Mouse (Mus musculus) forebrain, embryonic 14.5 days (tissue): ENCODE measurements around the gene Efna5. TPM values are rescaled to one million over a fixed set of nuclear protein-coding genes. Genes with fewer than 3 reads are reported as not detected.
A peak's percentile ranks its signal among the peaks of the same experiment; 100 is the strongest.

Source experiments
- ATAC-seq: fragments of 200-750 bp; cut with Nextera tagmentation; 2 replicates; pipeline ENCODE4 v1.8.0; 2017; ENCODE audit warnings: mild to moderate bottlenecking, moderate library complexity
- DNase-seq: peaks from one replicate; pipeline ENCODE4 v3.0.0-alpha.2; 2015; ENCODE audit warnings: low spot score
- H3K27ac ChIP-seq: fragments of 300-500 bp; sonication (generic); 2 replicates; pipeline ENCODE4 v1.5.1; 2014; ENCODE audit warnings: low read depth, mild to moderate bottlenecking, control low read depth, low read length, moderate library complexity
- H3K27me3 ChIP-seq: fragments of 300-500 bp; sonication (generic); replicated peaks from 2 replicates; pipeline ENCODE4 v1.6.1; 2014; ENCODE audit warnings: low read length, control low read depth, mixed read lengths; ENCODE audit not compliant: control insufficient read depth, insufficient read depth
- H3K36me3 ChIP-seq: fragments of 300-500 bp; sonication (generic); 2 replicates; pipeline ENCODE4 v1.6.1; 2014; ENCODE audit warnings: low read length, control low read depth; ENCODE audit not compliant: control insufficient read depth, insufficient read depth
- H3K4me1 ChIP-seq: fragments of 300-500 bp; sonication (generic); 2 replicates; pipeline ENCODE4 v1.6.1; 2014; ENCODE audit warnings: antibody characterized with exemption, low read length, control low read depth; ENCODE audit not compliant: control insufficient read depth, insufficient read depth
- H3K4me2 ChIP-seq: fragments of 300-500 bp; sonication (generic); 2 replicates; pipeline ENCODE4 v1.6.1; 2014; ENCODE audit warnings: mild to moderate bottlenecking, control low read depth, low read length
- H3K4me3 ChIP-seq: fragments of 300-500 bp; sonication (generic); 2 replicates; pipeline ENCODE4 v1.5.1; 2014; ENCODE audit warnings: low read depth, low read length, control low read depth
- H3K9ac ChIP-seq: fragments of 300-500 bp; sonication (generic); 2 replicates; pipeline ENCODE4 v1.6.1; 2014; ENCODE audit warnings: mild to moderate bottlenecking, low read length, control low read depth, moderate library complexity
- H3K9me3 ChIP-seq: fragments of 300-500 bp; sonication (generic); replicated peaks from 2 replicates; pipeline ENCODE4 v1.6.1; 2016; ENCODE audit warnings: low read length, control low read depth, mixed read lengths; ENCODE audit not compliant: control insufficient read depth
- WGBS: fragments of 180-500 bp; shearing (Covaris S2); extraction: QIAGEN DNeasy Blood & Tissue Kit; methylation state at CpG from one replicate; pipeline ENCODE4 v1.1.7; 2014; 5-methylcytosine and 5-hydroxymethylcytosine counted together
- polyA plus RNA-seq: library from polyadenylated mRNA; unstranded; fragments of >200 nt; fragmentation: Nextera tagmentation; extraction: Ambion mirVana; gene quantifications from 2 replicates; pipeline ENCODE4 v1.2.1, GENCODE M21; 2014

Efna5 gene
- polyA plus RNA-seq, 1 experiment from 2014 or later: 18.8 TPM

DNA sequence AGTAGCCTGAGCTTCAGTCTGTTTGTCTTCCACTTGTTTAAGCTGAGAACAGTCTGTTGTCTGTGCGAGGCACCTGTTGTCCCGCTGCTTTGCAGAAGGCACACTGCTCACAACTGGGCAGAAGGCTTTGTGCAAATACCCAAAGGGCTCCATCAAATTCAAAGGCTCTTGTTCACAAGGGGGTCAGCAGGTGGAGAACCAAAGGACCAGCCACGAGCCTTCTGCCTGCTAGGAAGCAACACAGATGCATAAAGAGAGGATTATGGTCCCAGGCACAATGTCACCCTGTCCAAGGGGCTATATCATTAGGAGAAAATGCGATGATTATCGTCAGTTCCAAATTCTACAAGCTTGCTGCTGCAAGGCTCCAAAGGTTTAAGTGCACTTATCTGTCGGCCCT lies 141.1 kb downstream of the Efna5 start:
- no peak for DNase-seq
- no peak overlapping the region for H3K4me2 ChIP-seq
- peak; percentile 61 for ATAC-seq
- H3K27me3 ChIP-seq: no peaks in the 10 kb centered on the region
- H3K27ac ChIP-seq: no peak overlapping the region
- no peak overlapping the region for H3K9ac ChIP-seq
- H3K4me1 ChIP-seq: peaks cover 14% of the 10 kb centered on the region
- 34% methylated on average over 6 of the region's 6 CpGs for WGBS
- H3K4me3 ChIP-seq: no peak overlapping the region
- no peaks in the 10 kb centered on the region for H3K9me3 ChIP-seq
- H3K36me3 ChIP-seq: no peaks in the 10 kb centered on the region

DNA sequence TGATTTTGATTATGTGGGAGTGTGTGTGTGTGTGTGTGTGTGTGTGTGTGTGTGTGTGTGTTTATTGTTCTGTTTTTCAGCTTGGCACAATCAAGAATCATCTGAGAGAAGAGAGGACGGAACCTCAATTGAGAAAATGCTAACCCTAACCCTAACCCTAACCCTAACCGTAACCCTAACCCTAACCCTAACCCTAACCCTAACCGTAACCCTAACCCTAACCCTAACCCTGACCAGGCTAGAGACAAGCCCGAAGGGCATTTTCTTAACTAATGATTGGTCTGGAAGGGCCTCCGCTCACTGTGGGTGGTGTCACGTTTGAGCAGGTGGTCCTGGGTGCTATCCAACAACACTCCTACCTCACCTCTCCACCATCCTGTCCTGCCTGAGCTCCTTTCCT lies 143.7 kb downstream of the Efna5 start:
- Histone ChIP-seq H3K4me1 (peaks cover 25% of the 10 kb centered on the region), H3K27ac (no peak overlapping the region), H3K4me3 (no peak overlapping the region), H3K27me3 (no peaks in the 10 kb centered on the region), H3K9ac (no peak overlapping the region), H3K36me3 (no peaks in the 10 kb centered on the region), H3K4me2 (no peak overlapping the region), H3K9me3 (no peaks in the 10 kb centered on the region)
- DNase-seq (no peak), ATAC-seq (no peak)
- WGBS: 86% methylated on average over 6 of the region's 6 CpGs

DNA sequence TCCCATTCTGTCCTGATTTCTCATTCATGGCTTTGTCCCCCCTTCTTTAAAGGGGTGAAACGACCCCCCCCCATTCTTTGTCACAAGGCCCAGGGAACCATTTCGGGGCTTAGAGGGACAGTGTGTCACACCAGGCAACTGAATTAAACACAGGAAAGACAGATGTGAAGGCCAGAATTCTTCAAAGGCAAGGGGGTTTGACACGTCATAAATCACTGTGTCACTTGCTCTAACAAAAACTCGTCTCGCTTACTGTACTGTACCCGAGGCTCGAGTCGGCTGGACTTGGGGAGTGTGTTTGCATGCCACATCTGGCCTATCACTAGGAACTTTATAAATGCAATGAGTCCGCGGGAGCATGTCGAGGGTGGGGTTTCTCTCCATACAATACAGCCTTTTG lies 145.2 kb downstream of the Efna5 start:
- Histone ChIP-seq H3K9ac (no peak overlapping the region), H3K27ac (no peak overlapping the region), H3K4me2 (no peak overlapping the region), H3K27me3 (no peaks in the 10 kb centered on the region), H3K36me3 (no peaks in the 10 kb centered on the region), H3K4me1 (peaks cover 25% of the 10 kb centered on the region), H3K9me3 (no peaks in the 10 kb centered on the region), H3K4me3 (no peak overlapping the region)
- DNase-seq: no peak
- no peak for ATAC-seq
- 28% methylated on average over 11 of the region's 11 CpGs for WGBS

DNA sequence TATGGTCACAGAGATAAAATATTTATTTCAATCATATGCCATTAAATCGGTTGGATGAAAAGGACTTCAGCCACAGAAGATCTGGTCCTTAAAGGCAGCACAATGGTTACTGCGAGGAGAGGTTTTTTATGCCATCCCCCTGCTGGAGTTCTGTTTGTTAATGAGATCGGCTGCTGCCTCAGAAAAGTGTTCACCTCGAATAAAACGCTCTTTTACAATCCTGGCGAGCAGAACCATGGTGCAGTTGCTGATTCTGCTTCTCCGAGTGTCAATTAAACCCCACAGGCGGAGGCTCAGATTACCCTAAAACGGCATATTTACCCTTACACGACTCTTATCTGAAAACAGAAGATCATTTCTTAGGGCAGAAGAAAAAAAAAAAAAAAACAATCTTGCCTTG lies 146.2 kb downstream of the Efna5 start:
- Histone ChIP-seq H3K9me3 (no peaks in the 10 kb centered on the region), H3K27me3 (no peaks in the 10 kb centered on the region), H3K27ac (no peak overlapping the region), H3K4me1 (peaks cover 22% of the 10 kb centered on the region), H3K9ac (no peak overlapping the region), H3K4me3 (no peak overlapping the region), H3K4me2 (peak overlapping the region; percentile 12; the same call in 1 of the 2 replicates), H3K36me3 (no peaks in the 10 kb centered on the region)
- peak; percentile 56 for DNase-seq
- 0 out of 2 replicates have a peak, but pooled peaks have one; percentile 24 for ATAC-seq
- 6% methylated on average over 10 of the region's 10 CpGs for WGBS

DNA sequence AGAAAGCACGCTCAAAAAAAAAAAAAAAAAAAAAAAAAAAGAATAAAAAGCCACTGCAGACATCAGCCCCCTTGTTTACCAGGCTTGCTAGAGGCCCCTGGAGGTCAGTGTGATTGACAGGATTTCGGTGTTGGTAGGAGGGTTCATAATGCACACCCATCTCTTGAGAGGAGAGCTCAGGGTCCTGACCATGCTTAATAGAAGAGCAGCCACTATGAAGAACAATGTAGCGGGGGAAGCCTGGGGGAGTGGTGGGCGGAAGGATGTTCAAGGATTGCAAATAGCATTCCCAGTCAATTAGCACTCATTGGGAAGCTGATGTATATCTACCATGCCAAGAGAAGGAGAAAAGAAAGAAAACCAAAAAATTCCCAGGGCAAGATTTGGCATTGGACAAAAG lies 147.1 kb downstream of the Efna5 start:
- Histone ChIP-seq H3K9ac (no peak overlapping the region), H3K27me3 (no peaks in the 10 kb centered on the region), H3K27ac (no peak overlapping the region), H3K4me3 (no peak overlapping the region), H3K4me2 (no peak overlapping the region), H3K36me3 (no peaks in the 10 kb centered on the region), H3K4me1 (peaks cover 21% of the 10 kb centered on the region), H3K9me3 (no peaks in the 10 kb centered on the region)
- ATAC-seq: peak; percentile 47; the same call in 1 of the 2 replicates
- WGBS: 10% methylated on average over 4 of the region's 4 CpGs
- no peak for DNase-seq

DNA sequence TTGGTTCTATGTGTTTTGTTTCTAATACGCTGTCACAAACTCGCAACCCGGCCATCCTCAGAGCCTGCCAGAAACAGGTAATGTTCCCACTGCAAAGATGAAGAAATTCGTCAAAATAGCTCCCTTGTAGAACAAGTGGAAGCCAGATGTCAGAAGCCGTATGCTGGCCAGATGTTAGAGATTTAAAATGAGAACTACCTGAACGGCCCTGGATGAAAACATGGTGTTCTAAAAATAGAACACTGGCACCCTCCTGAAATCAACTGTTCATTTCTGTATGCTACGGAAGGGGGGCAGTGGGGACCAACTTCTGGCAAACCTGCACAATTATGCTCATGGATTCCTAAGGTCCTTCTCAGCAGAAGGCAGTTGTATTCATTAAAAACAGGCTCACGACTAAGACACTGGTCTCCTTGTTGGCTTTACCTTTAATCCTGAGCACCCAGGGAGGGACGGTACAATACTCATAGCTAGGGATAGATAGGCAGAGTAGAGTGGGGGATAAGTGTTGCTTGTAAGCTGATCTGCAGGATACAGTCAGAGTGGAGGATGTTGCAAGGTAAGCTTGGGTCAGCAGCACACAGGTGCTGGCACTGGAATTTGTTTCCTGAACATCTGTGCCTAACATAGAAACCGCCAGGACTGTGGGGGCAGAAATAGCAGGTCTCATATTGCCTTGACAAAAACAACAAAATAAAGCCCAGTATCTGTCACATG lies 151.2 kb downstream of the Efna5 start:
- no peak overlapping the region for H3K9ac ChIP-seq
- H3K27me3 ChIP-seq: no peaks in the 10 kb centered on the region
- no peaks in the 10 kb centered on the region for H3K36me3 ChIP-seq
- H3K4me2 ChIP-seq: no peak overlapping the region
- H3K27ac ChIP-seq: no peak overlapping the region
- H3K4me3 ChIP-seq: no peak overlapping the region
- no peaks in the 10 kb centered on the region for H3K9me3 ChIP-seq
- peaks cover 19% of the 10 kb centered on the region for H3K4me1 ChIP-seq
- WGBS: 67% methylated on average over 10 of the region's 10 CpGs
- DNase-seq (no peak), ATAC-seq (no peak)

DNA sequence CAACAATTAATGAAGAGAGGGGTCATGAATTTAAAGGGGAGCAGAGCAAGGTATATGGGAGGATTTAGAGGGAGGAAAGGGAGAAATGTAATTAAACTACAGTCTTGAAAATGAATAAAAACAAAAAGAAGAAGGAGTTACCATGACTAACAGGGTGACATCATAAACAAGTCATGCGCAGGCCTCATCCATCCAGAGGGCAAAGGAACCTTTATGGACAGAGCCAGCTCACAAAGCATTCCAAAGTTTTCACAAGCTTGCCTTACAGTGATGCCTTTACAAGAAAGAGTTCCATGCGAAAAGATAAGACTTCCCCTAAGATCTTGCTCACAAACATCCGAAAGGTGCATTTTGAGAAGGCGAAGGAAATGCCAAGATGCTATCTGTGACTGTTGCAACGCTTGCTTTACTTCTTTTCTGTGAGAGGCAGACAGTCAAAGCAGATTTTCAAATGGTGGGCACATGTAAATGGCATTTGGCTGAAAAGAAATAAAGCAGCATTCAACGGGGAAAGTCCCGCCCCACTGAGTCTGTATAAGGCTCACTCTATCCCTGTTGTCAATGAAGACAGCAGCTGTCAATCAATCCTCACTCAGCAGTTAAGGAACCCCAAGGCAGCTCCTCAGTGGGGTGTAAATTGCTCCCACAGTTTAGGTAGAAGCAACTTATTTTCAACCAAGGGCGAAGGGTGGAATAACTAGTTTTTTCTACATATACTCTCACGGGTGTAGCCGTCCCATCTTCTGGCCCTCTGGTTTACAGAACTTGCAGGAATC lies 152.8 kb downstream of the Efna5 start:
- 14% methylated on average over 10 of the region's 10 CpGs for WGBS
- Histone ChIP-seq H3K36me3 (no peaks in the 10 kb centered on the region), H3K4me1 (peaks cover 8% of the 10 kb centered on the region), H3K27me3 (no peaks in the 10 kb centered on the region), H3K9me3 (no peaks in the 10 kb centered on the region), H3K27ac (no peak overlapping the region), H3K9ac (no peak overlapping the region), H3K4me2 (0 out of 2 replicates have a peak overlapping the region, but pooled peaks have one; percentile 4), H3K4me3 (no peak overlapping the region)
- peak; percentile 52 for ATAC-seq
- DNase-seq: peak; percentile 39

DNA sequence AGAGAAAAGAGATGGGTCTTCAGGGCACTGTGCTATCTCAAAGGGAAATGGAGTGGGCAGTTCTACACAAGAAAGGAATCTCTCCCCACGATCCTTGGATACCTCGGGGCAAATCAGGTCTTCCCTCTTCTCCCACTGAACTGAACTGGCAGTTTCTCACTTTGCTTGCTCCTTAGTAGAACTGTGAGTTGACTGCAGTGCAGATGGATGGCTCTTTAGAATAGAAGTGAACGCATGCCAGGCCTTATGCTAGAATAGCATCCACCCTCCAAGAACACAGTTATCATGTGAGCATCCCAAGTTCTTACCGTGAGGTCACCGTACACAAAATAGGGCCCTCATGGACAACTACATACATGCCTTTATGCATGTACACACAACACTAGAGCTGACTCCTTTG lies 155.0 kb downstream of the Efna5 start:
- no peak overlapping the region for H3K4me3 ChIP-seq
- H3K9me3 ChIP-seq: no peaks in the 10 kb centered on the region
- no peak overlapping the region for H3K27ac ChIP-seq
- DNase-seq (no peak), ATAC-seq (no peak)
- no peak overlapping the region for H3K4me2 ChIP-seq
- H3K4me1 ChIP-seq: peaks cover 8% of the 10 kb centered on the region
- no peaks in the 10 kb centered on the region for H3K27me3 ChIP-seq
- 92% methylated on average over 5 of the region's 5 CpGs for WGBS
- H3K36me3 ChIP-seq: no peaks in the 10 kb centered on the region
- no peak overlapping the region for H3K9ac ChIP-seq

DNA sequence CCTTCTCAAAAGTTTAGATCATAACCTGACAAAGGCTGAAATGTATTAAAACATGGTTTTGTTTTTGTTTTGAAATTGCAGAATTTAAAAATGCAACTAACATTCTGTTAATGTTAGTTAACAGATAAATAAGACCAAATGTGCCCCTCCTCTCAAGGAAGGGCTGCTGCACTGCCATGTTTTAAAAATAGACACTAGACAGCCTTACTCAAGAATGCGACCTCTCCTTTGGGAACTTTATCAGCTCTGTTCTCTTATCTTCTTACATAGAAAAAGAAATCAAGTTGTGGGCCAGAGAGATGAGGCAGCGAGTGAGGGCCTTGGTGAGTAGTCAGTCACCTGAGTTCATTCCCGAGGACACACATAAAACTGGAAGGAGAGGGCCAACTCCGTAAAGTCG lies 158.2 kb downstream of the Efna5 start:
- ATAC-seq: no peak
- no peak overlapping the region for H3K4me3 ChIP-seq
- WGBS: 93% methylated on average over 5 of the region's 5 CpGs
- no peak overlapping the region for H3K9ac ChIP-seq
- no peak for DNase-seq
- H3K27ac ChIP-seq: no peak overlapping the region
- H3K4me2 ChIP-seq: no peak overlapping the region
- H3K4me1 ChIP-seq: peaks cover under 1% of the 10 kb centered on the region; the same call in 1 of the 2 replicates
- H3K27me3 ChIP-seq: no peaks in the 10 kb centered on the region
- no peaks in the 10 kb centered on the region for H3K36me3 ChIP-seq
- H3K9me3 ChIP-seq: no peaks in the 10 kb centered on the region
